Mouse (Mus musculus) heart, postnatal 0 days (tissue): ENCODE results near the gene Ppfia2. TPM values are rescaled to one million over a fixed set of nuclear protein-coding genes. Genes with fewer than 3 reads are reported as not detected.

ENCODE experiments used
- ATAC-seq: fragments of 200-750 bp; cut with Nextera tagmentation; 2 replicates; pipeline ENCODE4 v1.8.0; 2017; ENCODE audit warnings: low read depth, moderate number of reproducible peaks, moderate library complexity; ENCODE audit not compliant: insufficient read depth
- DNase-seq: peaks from one replicate; pipeline ENCODE4 v3.0.0-alpha.2; 2016; ENCODE audit warnings: low spot score
- H3K27ac ChIP-seq: fragments of 300-500 bp; sonication (generic); 2 replicates; pipeline ENCODE4 v1.5.1; 2014; ENCODE audit warnings: low read depth, mild to moderate bottlenecking
- H3K27me3 ChIP-seq: fragments of 300-500 bp; sonication (generic); 2 replicates; pipeline ENCODE4 v1.6.1; 2014; ENCODE audit warnings: low read length, mixed read lengths; ENCODE audit not compliant: control insufficient read depth, insufficient read depth
- H3K36me3 ChIP-seq: fragments of 300-500 bp; sonication (generic); replicated peaks from 2 replicates; pipeline ENCODE4 v1.6.1; 2014; ENCODE audit warnings: low read length, mixed read lengths; ENCODE audit not compliant: control insufficient read depth, insufficient read depth
- H3K4me1 ChIP-seq: fragments of 300-500 bp; sonication (generic); 2 replicates; pipeline ENCODE4 v1.6.1; 2014; ENCODE audit warnings: antibody characterized with exemption; ENCODE audit not compliant: control insufficient read depth, insufficient read depth
- H3K4me2 ChIP-seq: fragments of 300-500 bp; sonication (generic); 2 replicates; pipeline ENCODE4 v1.6.1; 2014; ENCODE audit warnings: low read depth, mild to moderate bottlenecking, low read length, moderate library complexity
- H3K4me3 ChIP-seq: fragments of 300-500 bp; sonication (generic); 2 replicates; pipeline ENCODE4 v1.5.1; 2014; ENCODE audit warnings: low read depth, low read length
- H3K9ac ChIP-seq: fragments of 300-500 bp; sonication (generic); replicated peaks from 2 replicates; pipeline ENCODE4 v1.6.1; 2014; ENCODE audit warnings: low read depth, low read length, mixed read lengths
- H3K9me3 ChIP-seq: fragments of 300-500 bp; sonication (generic); replicated peaks from 2 replicates; pipeline ENCODE4 v1.6.1; 2016; ENCODE audit warnings: low read length; ENCODE audit not compliant: control insufficient read depth
- CTCF ChIP-seq: IDR thresholded peaks from 2 replicates; pipeline ENCODE4 v1.5.1; 2016; ENCODE audit warnings: antibody characterized with exemption, control low read depth, low read depth
- EP300 ChIP-seq: IDR thresholded peaks from 2 replicates; pipeline ENCODE4 v1.6.1; 2016; ENCODE audit warnings: antibody characterized with exemption, low read depth
- WGBS: fragments of 180-500 bp; shearing (Covaris S2); extraction: QIAGEN DNeasy Blood & Tissue Kit; methylation state at CpG from one replicate; pipeline ENCODE4 v1.1.7; 2014; 5-methylcytosine and 5-hydroxymethylcytosine counted together
- polyA plus RNA-seq: library from polyadenylated mRNA; unstranded; fragments of >200 nt; fragmentation: Nextera tagmentation; extraction: Ambion mirVana; gene quantifications from 2 replicates; pipeline ENCODE4 v1.2.1, GENCODE M21; 2015
- total RNA-seq: library from RNA; depleted of rRNA; stranded (reverse); fragments of >200 nt; gene quantifications from 2 replicates; pipeline ENCODE4 v1.2.3, GENCODE M21; 2014; ENCODE audit warnings: low replicate concordance

Ppfia2 gene
- total and polyA plus RNA-seq, 2 experiments from 2014 or later = 0.20 to 2.2 TPM

DNA sequence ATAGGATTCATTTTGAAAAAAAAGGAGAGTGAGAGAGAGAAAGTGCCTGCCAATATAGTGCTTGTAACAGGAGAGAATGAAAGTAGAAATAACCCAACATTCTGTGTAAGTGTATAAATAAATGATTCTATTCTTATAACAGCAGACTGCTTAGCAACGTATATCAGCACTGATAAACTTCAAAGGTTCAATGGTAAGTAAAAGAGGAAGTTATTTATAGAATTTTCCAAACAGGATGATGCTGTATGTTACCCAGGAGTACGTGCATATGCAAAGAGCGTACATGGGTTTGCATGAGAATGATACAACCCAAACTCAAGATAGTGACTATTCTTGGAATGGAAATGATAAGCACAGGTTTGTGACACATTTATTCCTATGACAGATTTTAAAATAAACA lies 215.4 kb downstream of the Ppfia2 start:
- Histone ChIP-seq H3K9ac (no peak overlapping the region), H3K36me3 (no peaks in the 10 kb centered on the region), H3K27me3 (no peaks in the 10 kb centered on the region), H3K4me3 (no peak overlapping the region), H3K4me1 (peaks cover 6% of the 10 kb centered on the region; the same call in 1 of the 2 replicates), H3K4me2 (peak overlapping the region; percentile 25; the same call in 1 of the 2 replicates), H3K9me3 (no peaks in the 10 kb centered on the region), H3K27ac (peak overlapping the region; percentile 32)
- ATAC-seq (peak; percentile 36; the same call in 1 of the 2 replicates), DNase-seq (peak; percentile 50)
- no peak for TF ChIP-seq CTCF
- no peak for TF ChIP-seq EP300
- 18% methylated on average over 3 of the region's 3 CpGs for WGBS

DNA sequence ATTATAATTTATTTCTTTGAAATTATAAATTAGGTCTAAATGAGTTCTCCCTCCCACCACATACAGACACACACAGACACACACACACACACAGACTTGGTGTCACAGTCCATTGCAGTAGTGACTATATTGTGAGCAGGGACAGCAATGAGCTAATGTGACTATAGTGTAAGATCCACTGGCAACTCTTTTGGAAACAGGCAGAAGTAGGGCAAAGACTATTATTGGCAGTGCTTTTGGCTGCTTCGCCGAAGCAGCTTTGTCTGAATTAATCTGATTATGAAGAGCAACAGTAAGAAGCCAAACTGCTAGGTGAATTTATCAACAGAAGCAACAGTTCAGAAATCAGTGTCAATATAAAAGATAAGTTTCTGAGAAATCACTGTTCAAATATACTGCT lies 249.8 kb downstream of the Ppfia2 start:
- Histone ChIP-seq H3K9ac (no peak overlapping the region), H3K4me1 (no peaks in the 10 kb centered on the region), H3K27ac (no peak overlapping the region), H3K9me3 (no peaks in the 10 kb centered on the region), H3K4me3 (no peak overlapping the region), H3K27me3 (no peaks in the 10 kb centered on the region), H3K4me2 (no peak overlapping the region), H3K36me3 (no peaks in the 10 kb centered on the region)
- no peak for DNase-seq
- WGBS = 65% methylated on average over 2 of the region's 2 CpGs
- TF ChIP-seq EP300 (no peak), CTCF (no peak)
- ATAC-seq = no peak

DNA sequence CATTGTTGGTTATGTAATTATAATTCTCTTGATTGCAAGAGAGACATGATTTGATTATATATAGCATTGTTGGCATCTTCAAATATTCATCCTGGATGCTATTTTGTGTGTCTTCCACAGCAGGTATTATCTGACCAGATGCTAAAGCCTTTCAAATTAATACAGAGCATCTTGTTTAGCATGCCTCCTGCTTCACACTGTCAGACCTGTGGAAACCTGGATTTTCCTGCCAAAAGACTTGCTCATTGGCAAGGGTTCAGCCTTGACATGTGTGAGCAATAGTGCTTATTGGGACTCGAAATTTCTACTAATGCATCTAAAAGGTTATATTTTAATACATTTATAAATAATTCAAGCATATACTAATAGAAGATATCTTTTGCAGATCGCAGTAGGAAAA lies 262.1 kb downstream of the Ppfia2 start:
- H3K36me3 ChIP-seq = no peaks in the 10 kb centered on the region
- H3K27ac ChIP-seq = no peak overlapping the region
- H3K9me3 ChIP-seq = no peaks in the 10 kb centered on the region
- no peaks in the 10 kb centered on the region for H3K4me1 ChIP-seq
- no peak for DNase-seq
- no peak for TF ChIP-seq CTCF
- TF ChIP-seq EP300 = no peak
- 57% methylated on average over 2 of the region's 2 CpGs for WGBS
- ATAC-seq = no peak
- H3K27me3 ChIP-seq = no peaks in the 10 kb centered on the region
- no peak overlapping the region for H3K4me3 ChIP-seq
- no peak overlapping the region for H3K9ac ChIP-seq
- no peak overlapping the region for H3K4me2 ChIP-seq

- no peaks in the 10 kb centered on the region for H3K4me1 ChIP-seq
- H3K4me3 ChIP-seq = no peak overlapping the region
- WGBS = 83% methylated on average over 4 of the region's 4 CpGs
- no peak overlapping the region for H3K4me2 ChIP-seq
- H3K36me3 ChIP-seq = no peaks in the 10 kb centered on the region
- H3K27ac ChIP-seq = no peak overlapping the region
- H3K9me3 ChIP-seq = no peaks in the 10 kb centered on the region
- TF ChIP-seq CTCF (no peak), EP300 (no peak)
- no peaks in the 10 kb centered on the region for H3K27me3 ChIP-seq
- no peak for DNase-seq
- H3K9ac ChIP-seq = no peak overlapping the region
- ATAC-seq = no peak
Measured at GRCm38 (mm10) chr10:106736230-106737063, 266.3 kb downstream of the Ppfia2 start.

DNA sequence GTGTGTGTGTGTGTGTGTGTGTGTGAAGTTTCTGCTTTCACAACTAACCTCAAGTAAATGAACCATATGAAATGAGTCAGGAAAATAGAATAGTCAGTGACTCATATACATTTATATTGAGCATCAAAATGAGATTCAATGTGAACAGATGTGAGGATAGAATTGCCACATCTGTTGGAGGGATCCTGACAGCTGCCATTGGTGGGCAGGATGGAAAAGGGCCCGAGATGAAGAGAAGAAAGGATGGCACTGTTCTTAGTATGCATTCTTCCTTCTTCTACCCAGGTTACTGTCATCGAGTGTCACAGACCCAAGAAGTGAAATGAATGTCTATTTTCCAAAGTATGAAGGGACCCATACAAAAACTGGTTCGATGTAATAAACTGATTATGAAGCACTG lies 268.1 kb downstream of the Ppfia2 start:
- WGBS = 66% methylated on average over 3 of the region's 3 CpGs
- Histone ChIP-seq H3K9me3 (no peaks in the 10 kb centered on the region), H3K27ac (no peak overlapping the region), H3K27me3 (no peaks in the 10 kb centered on the region), H3K9ac (no peak overlapping the region), H3K4me2 (no peak overlapping the region), H3K36me3 (no peaks in the 10 kb centered on the region), H3K4me3 (no peak overlapping the region), H3K4me1 (no peaks in the 10 kb centered on the region)
- no peak for TF ChIP-seq CTCF
- TF ChIP-seq EP300 = no peak
- no peak for ATAC-seq
- DNase-seq = no peak

DNA sequence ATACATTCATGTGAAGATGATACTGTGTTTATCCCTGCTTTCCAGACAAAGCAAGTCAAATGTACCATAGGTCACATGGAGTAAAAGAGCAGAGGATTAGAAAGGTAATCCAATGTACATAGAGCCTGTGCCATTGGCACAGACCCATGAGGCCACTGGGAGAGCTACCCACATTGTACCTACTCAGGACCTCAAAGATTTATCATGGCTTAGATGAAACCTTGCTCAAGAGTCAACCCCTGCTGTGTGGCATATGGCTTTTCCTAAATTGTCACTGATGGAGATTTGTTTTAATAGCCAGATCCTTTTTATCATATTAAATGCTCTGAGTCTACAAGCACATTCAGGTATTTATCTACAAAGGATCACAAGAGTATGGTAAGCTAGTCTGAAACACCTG lies 274.8 kb downstream of the Ppfia2 start:
- no peak for DNase-seq

More for the DNA sequence above, 274.8 kb downstream of the Ppfia2 start:
- ATAC-seq = no peak
- H3K9ac ChIP-seq = no peak overlapping the region
- H3K4me2 ChIP-seq = no peak overlapping the region
- TF ChIP-seq CTCF (no peak), EP300 (no peak)
- no peaks in the 10 kb centered on the region for H3K36me3 ChIP-seq
- no peak overlapping the region for H3K4me3 ChIP-seq
- no peak overlapping the region for H3K27ac ChIP-seq
- no peaks in the 10 kb centered on the region for H3K9me3 ChIP-seq
- no peaks in the 10 kb centered on the region for H3K4me1 ChIP-seq
- H3K27me3 ChIP-seq = no peaks in the 10 kb centered on the region
